Mouse (Mus musculus): Measurements from ENCODE around the gene Mob3b.

DNA sequence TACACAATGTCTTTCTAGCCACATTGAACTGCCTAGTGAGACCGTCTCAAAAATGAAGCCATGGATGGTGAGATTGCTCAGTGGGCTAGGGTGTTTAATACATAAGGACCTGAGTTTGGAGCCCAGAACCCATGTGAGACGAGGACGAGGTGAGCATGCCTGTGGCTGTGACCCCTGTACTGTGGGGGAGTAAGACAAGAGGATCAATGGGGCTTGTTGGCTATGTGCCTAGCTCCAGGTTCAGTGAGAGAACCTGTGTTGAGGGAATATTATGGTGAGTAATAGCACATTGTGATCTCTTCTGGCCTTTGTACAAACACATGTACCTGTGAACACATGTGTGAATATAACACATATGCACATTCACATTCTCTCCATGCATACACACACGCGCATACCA is 116.4 kb downstream of the Mob3b start:
- TF ChIP-seq POLR2A (IDR thresholded peaks at IDR 0.05; ENCODE audit: insufficient read length, low read depth), result no peak
- no peak for TF ChIP-seq TCF3 (IDR thresholded peaks at IDR 0.05; ENCODE audit: insufficient read length, low read depth)

Measured in myocyte (in vitro differentiated cells).